In genomic region chr16:13556954-13557470, GRCm38 (mm10) we compare ENCODE assay signal across 18 mouse cellular contexts.
DNase-seq lines count a peak whose midpoint lies in the region; ATAC-seq lines count a peak whose summit lies in the region.
"Had no signal": no experiment of that assay in that cellular context is flagged by ENCODE, and none has a peak within 500 bp of the region (broad histone marks: within the 10 kb centered on the region; RNA-seq: fewer than 3 reads in every experiment).

No protein-coding gene starts in this region.

- DNase-seq in forebrain, embryonic 11.5 days (ENCODE audit: low spot score), result no peak
- peak; percentile 2 for DNase-seq in lung, postnatal 25 days (ENCODE audit: low spot score)
- DNase-seq in lung, postnatal 10 days, result no peak
- DNase-seq in gastrocnemius, postnatal 14 days, result peak; percentile 49
- DNase-seq in heart, postnatal 36 days, result peak; percentile 28 to 33
- DNase-seq in layer of hippocampus, adult 18-20 months (ENCODE audit: low spot score in 2 of 2), result no peak
- no peak for DNase-seq in c-Kit-positive CD71-positive TER-119-positive erythroid progenitor cells, embryonic 14.5 days (ENCODE audit: low spot score)
- DNase-seq: liver; lung, postnatal 4 days; right cerebral cortex, adult 18-20 months; thymus, postnatal 25 days had no signal

- intact Hi-C loops in gastrocnemius, postnatal 14 days (cut with DNase I; ENCODE audit: low total_unique reads), result no loop called here
- intact Hi-C loops in heart, postnatal 36 days (cut with DNase I), result no loop called here

- WGBS in forebrain, embryonic 13.5 days, result 82% methylated on average over 9 of the region's 9 CpGs
- WGBS in forebrain, embryonic 11.5 days, result 88% methylated on average over 9 of the region's 9 CpGs

- no peaks in the 10 kb centered on the region for H3K9me3 ChIP-seq in forebrain, embryonic 13.5 days (replicated peaks)
- H3K9me3 ChIP-seq in forebrain, embryonic 11.5 days (ENCODE audit: control insufficient read depth, low read length), result no peaks in the 10 kb centered on the region
- H3K9me3 ChIP-seq: embryonic facial prominence, embryonic 12.5 days; G1E; midbrain, embryonic 15.5 days; neural tube, embryonic 13.5 days had no signal

- H3K27me3 ChIP-seq in forebrain, embryonic 13.5 days, result no peaks in the 10 kb centered on the region
- no peaks in the 10 kb centered on the region for H3K27me3 ChIP-seq in forebrain, embryonic 11.5 days (ENCODE audit: control insufficient read depth, insufficient read depth, low read length)
- H3K27me3 ChIP-seq: embryonic facial prominence, embryonic 12.5 days; midbrain, embryonic 15.5 days; neural tube, embryonic 13.5 days had no signal

- no peak overlapping the region for H3K27ac ChIP-seq in forebrain, embryonic 13.5 days
- no peak overlapping the region for H3K27ac ChIP-seq in forebrain, embryonic 11.5 days (ENCODE audit: low read depth, low read length)
- H3K27ac ChIP-seq: embryonic facial prominence, embryonic 12.5 days; midbrain, embryonic 15.5 days; neural tube, embryonic 13.5 days had no signal

- no peaks in the 10 kb centered on the region for H3K36me3 ChIP-seq in forebrain, embryonic 13.5 days (ENCODE audit: poor library complexity, severe bottlenecking)
- H3K36me3 ChIP-seq in forebrain, embryonic 11.5 days (ENCODE audit: control insufficient read depth, insufficient read depth, low read length), result no peaks in the 10 kb centered on the region
- H3K36me3 ChIP-seq: embryonic facial prominence, embryonic 12.5 days; midbrain, embryonic 15.5 days; neural tube, embryonic 13.5 days had no signal

- no peak overlapping the region for H3K4me2 ChIP-seq in forebrain, embryonic 13.5 days
- no peak overlapping the region for H3K4me2 ChIP-seq in forebrain, embryonic 11.5 days (ENCODE audit: low read depth, low read length, severe bottlenecking)
- H3K4me2 ChIP-seq: embryonic facial prominence, embryonic 12.5 days; midbrain, embryonic 15.5 days; neural tube, embryonic 13.5 days had no signal

- no peaks in the 10 kb centered on the region for H3K4me1 ChIP-seq in forebrain, embryonic 13.5 days
- H3K4me1 ChIP-seq in forebrain, embryonic 11.5 days (replicated peaks; ENCODE audit: control insufficient read depth, insufficient read depth, low read length), result no peaks in the 10 kb centered on the region
- H3K4me1 ChIP-seq: midbrain, embryonic 15.5 days; neural tube, embryonic 13.5 days had no signal

- H3K4me3 ChIP-seq in forebrain, embryonic 13.5 days, result no peak overlapping the region
- H3K4me3 ChIP-seq in forebrain, embryonic 11.5 days (ENCODE audit: low read depth, low read length), result no peak overlapping the region
- H3K4me3 ChIP-seq: embryonic facial prominence, embryonic 12.5 days; midbrain, embryonic 15.5 days; neural tube, embryonic 13.5 days had no signal

- 0 out of 2 replicates have a peak, but pooled peaks have one; percentile 24 for ATAC-seq in forebrain, embryonic 13.5 days
- ATAC-seq in forebrain, embryonic 11.5 days (replicated peaks; ENCODE audit: low FRiP score), result no peak
- ATAC-seq: forebrain, embryonic 14.5 days; intestine, embryonic 16.5 days; midbrain, embryonic 15.5 days had no signal

- H3K9ac ChIP-seq in forebrain, embryonic 13.5 days, result no peak overlapping the region
- H3K9ac ChIP-seq in forebrain, embryonic 11.5 days (ENCODE audit: low read length), result no peak overlapping the region
- H3K9ac ChIP-seq: embryonic facial prominence, embryonic 12.5 days; midbrain, embryonic 15.5 days; neural tube, embryonic 13.5 days had no signal

Comparison
In these comparisons a context has a peak if more than half of its experiments do, and no peak if none do; other contexts are left out.
1. DNase-seq: peak in lung, postnatal 25 days (single experiment), gastrocnemius, postnatal 14 days (single experiment) and heart, postnatal 36 days (2 of 2); none in forebrain, embryonic 11.5 days (single experiment), lung, postnatal 10 days (single experiment), layer of hippocampus, adult 18-20 months (0 of 2) and c-Kit-positive CD71-positive TER-119-positive erythroid progenitor cells, embryonic 14.5 days (single experiment).